Mouse (Mus musculus) lung, embryonic 14.5 days (tissue): Measurements from ENCODE around the gene Ugt1a9. TPM values are rescaled to one million over a fixed set of nuclear protein-coding genes. Genes with fewer than 3 reads are reported as not detected.
"Not testable (repeated sequence)": the region's sequence is repeated elsewhere in the genome, so short reads cannot be mapped to it uniquely, and the experiment has no call there.

Experiments
- ATAC-seq: fragments of 200-750 bp; cut with Nextera tagmentation; 2 replicates; pipeline ENCODE4 v1.8.0; 2017; ENCODE audit warnings: mild to moderate bottlenecking, moderate TSS enrichment, moderate library complexity; ENCODE audit not compliant: insufficient read depth
- DNase-seq: peaks from one replicate; pipeline ENCODE4 v3.0.0-alpha.2; 2015
- H3K27ac ChIP-seq: fragments of 300-500 bp; sonication (generic); 2 replicates; pipeline ENCODE4 v1.5.1; 2014; ENCODE audit warnings: low read depth, mild to moderate bottlenecking, moderate library complexity
- H3K27me3 ChIP-seq: fragments of 300-500 bp; sonication (generic); 2 replicates; pipeline ENCODE4 v1.6.1; 2014; ENCODE audit warnings: low read length, control low read depth; ENCODE audit not compliant: insufficient read depth
- H3K36me3 ChIP-seq: fragments of 300-500 bp; sonication (generic); 2 replicates; pipeline ENCODE4 v1.6.1; 2014; ENCODE audit warnings: control low read depth; ENCODE audit not compliant: insufficient read depth
- H3K4me1 ChIP-seq: fragments of 300-500 bp; sonication (generic); 2 replicates; pipeline ENCODE4 v1.6.1; 2014; ENCODE audit warnings: antibody characterized with exemption, control low read depth; ENCODE audit not compliant: insufficient read depth
- H3K4me2 ChIP-seq: fragments of 300-500 bp; sonication (generic); 2 replicates; pipeline ENCODE4 v1.6.1; 2014; ENCODE audit warnings: mild to moderate bottlenecking
- H3K4me3 ChIP-seq: fragments of 300-500 bp; sonication (generic); 2 replicates; pipeline ENCODE4 v1.5.1; 2014; ENCODE audit warnings: low read depth, low read length
- H3K9ac ChIP-seq: fragments of 300-500 bp; sonication (generic); 2 replicates; pipeline ENCODE4 v1.6.1; 2014
- H3K9me3 ChIP-seq: fragments of 300-500 bp; sonication (generic); 2 replicates; pipeline ENCODE4 v1.6.1; 2016; ENCODE audit warnings: low read depth, low read length, control low read depth
- CTCF ChIP-seq: IDR thresholded peaks from 2 replicates; pipeline ENCODE4 v1.5.1; 2016; ENCODE audit warnings: antibody characterized with exemption, low read depth
- WGBS: fragments of 180-500 bp; shearing (Covaris S2); extraction: QIAGEN DNeasy Blood & Tissue Kit; methylation state at CpG from one replicate; pipeline ENCODE4 v1.1.7; 2014; 5-methylcytosine and 5-hydroxymethylcytosine counted together
- polyA plus RNA-seq: library from polyadenylated mRNA; unstranded; fragments of >200 nt; fragmentation: Nextera tagmentation; extraction: Ambion mirVana; gene quantifications from 2 replicates; pipeline ENCODE4 v1.2.1, GENCODE M21; 2014

Gene Ugt1a9
- polyA plus RNA-seq, result not detected in 2 replicates

- H3K27me3 ChIP-seq, result no peaks in the 10 kb centered on the region
- DNase-seq, result no peak
- H3K9me3 ChIP-seq, result no peaks in the 10 kb centered on the region
- H3K4me2 ChIP-seq, result no peak within 1 kb of the TSS
- no peaks in the 10 kb centered on the region for H3K4me1 ChIP-seq
- TF ChIP-seq CTCF, result no peak
- H3K9ac ChIP-seq, result no peak within 1 kb of the TSS
- ATAC-seq, result no peak
- H3K27ac ChIP-seq, result no peak within 1 kb of the TSS
- H3K4me3 ChIP-seq, result no peak within 1 kb of the TSS
- H3K36me3 ChIP-seq, result no peaks in the 10 kb centered on the region
- WGBS, result 46% methylated on average over 2 of the region's 2 CpGs
These were observed at the start of gene Ugt1a9 for GRCm38 (mm10) chr1:88070495-88070894. Gene Ugt1a9 (plus strand): TSS chr1:88070800.

GRCm38 (mm10) chr1:88025244-88025643, 45.4 kb upstream of the Ugt1a9 start:
- H3K4me2 ChIP-seq, H3K9me3 ChIP-seq, ATAC-seq, H3K4me1 ChIP-seq, H3K9ac ChIP-seq, DNase-seq, H3K27me3 ChIP-seq, H3K36me3 ChIP-seq, H3K27ac ChIP-seq, H3K4me3 ChIP-seq: not testable (repeated sequence)
- whole genome bisulfite sequencing, result 39% methylated on average over 3 of the region's 3 CpGs

GRCm38 (mm10) chr1:88043044-88043443, 27.6 kb upstream of the Ugt1a9 start:
- H3K27me3 ChIP-seq, H3K9me3 ChIP-seq, H3K4me1 ChIP-seq, H3K4me3 ChIP-seq, DNase-seq, H3K36me3 ChIP-seq, H3K4me2 ChIP-seq, ATAC-seq, H3K9ac ChIP-seq, H3K27ac ChIP-seq: not testable (repeated sequence)
- 64% methylated on average over 1 of the region's 2 CpGs for WGBS

GRCm38 (mm10) chr1:88044832-88045437, 25.7 kb upstream of the Ugt1a9 start:
- WGBS, result 49% methylated on average over 3 of the region's 5 CpGs
- not testable (repeated sequence) for ATAC-seq, H3K4me3 ChIP-seq, H3K4me1 ChIP-seq, H3K27ac ChIP-seq, H3K9ac ChIP-seq, H3K36me3 ChIP-seq, H3K9me3 ChIP-seq, H3K27me3 ChIP-seq, H3K4me2 ChIP-seq, DNase-seq

- not testable (repeated sequence) for H3K27me3 ChIP-seq, H3K9ac ChIP-seq, H3K4me3 ChIP-seq, H3K27ac ChIP-seq, H3K4me2 ChIP-seq, ATAC-seq, H3K9me3 ChIP-seq, H3K4me1 ChIP-seq, DNase-seq, H3K36me3 ChIP-seq
- 81% methylated on average over 2 of the region's 2 CpGs for WGBS
These were observed 23.2 kb upstream of the Ugt1a9 start for GRCm38 (mm10) chr1:88047408-88047807.

GRCm38 (mm10) chr1:88055088-88055487, 15.5 kb upstream of the Ugt1a9 start, which contains the start of gene Ugt1a10:
Gene Ugt1a10 (plus strand): TSS chr1:88055388.
- H3K4me1 ChIP-seq, result no peaks in the 10 kb centered on the region
- no peaks in the 10 kb centered on the region for H3K9me3 ChIP-seq
- H3K36me3 ChIP-seq, result no peaks in the 10 kb centered on the region
- 68% methylated on average over 1 of the region's 1 CpGs for WGBS
- no peak within 1 kb of the TSS for H3K27ac ChIP-seq
- H3K9ac ChIP-seq, result no peak within 1 kb of the TSS
- no peaks in the 10 kb centered on the region for H3K27me3 ChIP-seq
- H3K4me3 ChIP-seq, result no peak within 1 kb of the TSS
- DNase-seq (no peak), ATAC-seq (no peak)
- TF ChIP-seq CTCF, result no peak
- H3K4me2 ChIP-seq, result no peak within 1 kb of the TSS

GRCm38 (mm10) chr1:88066472-88067102, 4.0 kb upstream of the Ugt1a9 start:
- ATAC-seq, H3K27me3 ChIP-seq, H3K4me2 ChIP-seq, DNase-seq, H3K36me3 ChIP-seq, H3K27ac ChIP-seq, H3K9me3 ChIP-seq, H3K9ac ChIP-seq, H3K4me1 ChIP-seq, H3K4me3 ChIP-seq: not testable (repeated sequence)
- 60% methylated on average over 1 of the region's 2 CpGs for WGBS
